Mouse (Mus musculus): ENCODE data around the gene Pkp4. TPM values are rescaled to one million over a fixed set of nuclear protein-coding genes. Genes with fewer than 3 reads are reported as not detected.

Gene Pkp4
- polyA plus RNA-seq, 3 experiments from 2014 or later = 10.2 to 16.4 (median 13.6) TPM

DNA sequence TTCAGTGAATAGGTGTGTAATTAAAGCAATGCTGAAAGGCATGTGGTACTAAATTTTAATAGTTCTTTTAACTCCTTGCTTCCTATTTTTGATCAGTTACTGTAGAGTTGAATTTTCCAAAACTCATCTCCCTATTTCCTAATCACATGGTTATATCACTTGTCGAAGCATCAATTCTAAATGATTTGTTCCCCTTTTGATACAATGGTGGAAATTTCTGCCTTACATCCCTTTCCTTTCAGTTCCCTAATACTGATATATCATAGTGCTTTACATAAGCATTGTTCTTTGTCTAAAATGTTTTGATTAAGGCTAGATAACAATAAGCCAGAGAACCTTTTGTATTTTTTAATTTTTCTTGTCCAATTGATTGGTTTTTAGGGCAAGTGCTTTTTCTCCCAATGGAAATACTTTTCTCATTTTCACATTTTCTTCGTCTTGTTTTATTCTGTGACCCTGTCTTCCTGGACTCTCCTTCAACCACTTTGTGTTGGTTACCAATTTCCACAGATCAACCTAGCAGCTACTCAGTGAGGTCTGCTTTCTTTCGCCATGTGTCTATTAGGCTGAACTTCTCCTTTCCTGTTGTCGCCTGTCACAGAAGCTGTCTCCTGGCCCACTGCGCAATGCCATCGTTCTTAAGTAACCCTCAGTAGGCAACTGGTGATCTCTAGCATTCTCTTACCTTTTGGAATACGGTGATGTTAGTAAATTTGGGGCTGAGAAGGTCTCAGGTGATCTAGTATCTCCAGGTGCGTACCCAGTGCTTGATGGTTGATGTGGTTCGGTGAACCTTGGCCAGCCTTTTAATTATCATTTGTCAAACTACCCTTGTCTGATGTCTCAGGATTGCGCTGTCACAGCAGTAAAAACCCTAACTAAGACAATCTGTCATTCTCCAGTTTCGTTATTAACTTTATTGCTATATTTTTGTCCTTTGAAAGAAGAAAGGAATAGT is 23.7 kb downstream of the Pkp4 start:
- ATAC-seq = no peak

DNA sequence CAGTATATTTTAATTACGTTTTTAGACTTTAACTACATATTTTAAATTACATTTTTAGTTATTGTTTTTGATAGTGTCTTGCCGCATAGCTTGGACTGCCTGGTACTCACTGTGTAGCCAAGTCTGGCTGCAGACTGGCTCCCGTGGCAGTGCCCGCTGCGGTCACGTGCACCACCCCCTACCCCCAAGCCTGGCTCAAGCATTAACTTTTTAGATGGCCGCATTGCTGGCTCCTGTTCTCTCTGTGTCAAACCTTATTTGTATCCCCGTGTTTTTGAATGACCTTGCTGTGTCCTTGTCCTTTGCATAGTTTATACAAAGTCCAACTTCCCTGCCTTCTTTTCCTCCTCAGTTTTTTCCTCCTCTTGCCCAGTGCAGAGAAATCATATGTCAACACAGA is 25.5 kb downstream of the Pkp4 start:
- ATAC-seq = no peak

DNA sequence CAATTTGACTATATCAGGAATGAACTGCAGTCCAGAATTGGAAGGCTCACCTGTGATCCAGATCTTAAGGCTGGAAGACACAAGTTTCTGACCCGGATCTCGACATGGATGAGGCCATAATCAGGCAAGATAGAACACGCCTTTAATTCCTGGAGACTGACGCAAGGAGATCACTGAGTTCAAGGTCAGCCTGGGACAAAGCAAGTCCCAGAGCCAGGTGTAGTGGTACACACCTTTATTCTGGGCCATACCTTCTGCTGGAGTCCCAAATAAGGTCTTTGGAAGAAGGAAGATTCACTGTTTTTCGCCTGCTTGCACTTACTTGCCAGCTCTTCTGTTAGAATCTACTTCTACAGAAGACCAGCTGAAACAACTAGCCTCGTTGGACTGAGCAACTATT is 26.3 kb downstream of the Pkp4 start:
- ATAC-seq = no peak

DNA sequence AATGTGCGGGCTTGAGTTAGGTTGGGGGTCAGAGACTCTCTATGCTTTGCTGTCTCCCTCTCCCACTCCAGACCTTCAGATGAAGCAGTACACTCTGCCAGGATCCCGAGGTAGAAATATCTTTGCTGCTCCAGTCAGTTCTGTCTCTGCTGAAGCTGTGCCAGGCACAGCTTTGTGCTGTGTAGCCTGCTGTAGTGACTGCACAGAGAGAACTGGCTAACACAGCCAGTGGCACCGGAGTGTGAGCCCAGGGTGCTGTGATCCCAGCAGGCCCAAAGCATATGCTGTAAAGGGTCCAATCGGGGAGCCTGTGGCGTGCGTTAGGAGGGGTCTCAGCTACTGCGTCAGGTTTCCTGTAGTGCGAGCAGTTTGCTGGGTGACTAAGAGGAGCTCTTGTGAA is 27.7 kb downstream of the Pkp4 start:
- ATAC-seq = no peak

DNA sequence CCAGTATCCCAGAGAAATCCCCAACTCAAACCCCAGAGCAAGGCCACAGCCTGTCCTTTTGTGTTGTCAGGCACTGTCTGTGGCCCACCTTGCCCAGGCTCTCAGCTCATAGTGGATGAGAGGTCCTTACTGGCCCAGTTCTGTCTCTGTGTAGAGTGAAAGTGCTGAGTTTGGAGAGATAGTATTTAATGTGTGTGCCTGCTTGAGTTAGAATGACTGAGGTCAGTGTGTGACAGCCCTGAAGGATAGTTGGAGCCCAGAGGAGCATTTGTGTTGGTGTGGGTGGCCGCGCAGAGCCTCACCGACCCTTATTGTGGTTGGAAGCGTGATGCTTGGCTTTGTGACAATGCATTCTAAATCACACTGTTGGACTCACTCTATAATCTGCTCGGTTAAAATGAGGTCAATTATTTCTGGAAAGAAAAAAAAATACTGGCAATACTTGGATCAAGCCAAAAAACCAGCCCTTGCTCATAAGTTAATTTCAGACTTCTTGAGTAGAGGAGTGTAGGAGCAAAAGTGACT is 29.1 kb downstream of the Pkp4 start:
- no peak for ATAC-seq

DNA sequence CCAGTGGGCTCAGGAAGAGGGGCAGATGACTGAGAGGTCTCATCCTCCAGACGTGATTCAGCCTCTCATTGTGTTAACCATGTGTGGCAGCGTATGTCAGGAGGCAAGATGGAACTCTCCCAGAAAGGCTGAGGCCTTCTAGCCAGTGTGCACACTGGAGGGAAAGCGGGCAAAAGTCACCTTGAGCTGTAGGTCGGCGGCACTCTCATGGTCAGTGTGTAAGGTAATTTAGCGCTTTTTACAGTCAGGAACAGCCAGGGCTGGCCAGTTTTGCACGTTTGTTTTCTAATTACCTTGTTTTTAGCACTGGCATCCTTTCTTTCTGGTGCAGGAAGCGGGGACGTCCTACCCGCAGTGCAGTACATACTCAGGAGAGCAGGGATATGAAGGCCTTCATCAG is 29.5 kb downstream of the Pkp4 start:
- ATAC-seq = no peak

DNA sequence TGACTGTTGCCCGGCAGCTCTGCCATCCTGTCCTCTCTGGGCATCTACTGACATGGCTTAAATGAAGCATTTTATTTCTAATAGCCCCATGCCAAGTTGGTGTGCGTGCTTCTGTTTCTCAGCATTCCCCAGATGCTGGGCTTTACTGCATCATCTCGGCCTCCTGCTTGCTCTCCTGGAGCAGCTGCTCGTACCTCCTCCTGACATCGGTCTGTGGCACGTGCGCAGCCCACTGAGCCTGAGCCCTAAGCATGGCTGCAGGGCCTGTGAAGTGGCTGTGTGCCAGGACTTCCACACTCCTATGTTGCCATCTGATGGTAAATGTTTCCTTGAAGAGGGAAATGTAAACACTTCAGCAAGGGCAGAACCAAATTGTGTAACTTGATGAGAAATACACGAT is 30.8 kb downstream of the Pkp4 start:
- no peak for ATAC-seq

DNA sequence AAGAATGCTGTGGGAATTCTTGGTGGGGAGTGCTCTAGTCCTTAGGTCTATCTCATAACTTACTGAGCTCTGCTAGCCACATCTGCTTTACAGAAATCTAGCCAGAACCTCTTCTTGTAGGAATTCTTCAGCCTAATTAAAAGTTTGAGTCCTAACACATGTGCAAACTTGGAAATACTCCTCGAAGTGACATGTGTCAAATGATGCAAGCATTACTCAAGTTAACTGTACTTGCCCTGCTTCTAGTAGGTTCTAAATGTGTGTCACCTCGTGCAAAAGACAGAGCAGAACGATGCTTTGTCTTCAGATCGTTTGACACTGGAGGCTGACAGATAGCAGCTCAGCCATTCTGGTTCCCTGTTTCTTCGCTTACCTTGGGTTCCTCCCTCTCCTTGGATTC is 32.5 kb downstream of the Pkp4 start:
- ATAC-seq = no peak

DNA sequence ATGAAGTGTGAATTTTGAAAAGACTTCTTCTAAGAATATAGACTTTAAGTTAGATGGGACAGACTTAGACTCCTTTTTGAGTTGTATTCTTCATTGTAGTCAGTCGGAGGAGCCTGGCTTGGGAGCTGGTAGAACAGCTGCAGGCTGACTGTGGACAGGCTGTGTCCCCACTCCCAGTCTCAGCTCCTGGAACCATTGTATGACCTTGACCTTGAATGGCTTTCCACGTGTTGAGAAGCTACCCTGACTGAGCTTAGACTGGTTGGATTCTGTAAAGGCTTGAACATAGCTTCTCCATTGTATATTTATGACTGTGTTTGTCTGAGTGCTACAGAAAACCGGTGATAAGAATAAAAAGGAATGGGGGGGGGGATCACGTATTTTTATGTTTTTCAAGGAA is 36.5 kb downstream of the Pkp4 start:
- no peak for ATAC-seq

DNA sequence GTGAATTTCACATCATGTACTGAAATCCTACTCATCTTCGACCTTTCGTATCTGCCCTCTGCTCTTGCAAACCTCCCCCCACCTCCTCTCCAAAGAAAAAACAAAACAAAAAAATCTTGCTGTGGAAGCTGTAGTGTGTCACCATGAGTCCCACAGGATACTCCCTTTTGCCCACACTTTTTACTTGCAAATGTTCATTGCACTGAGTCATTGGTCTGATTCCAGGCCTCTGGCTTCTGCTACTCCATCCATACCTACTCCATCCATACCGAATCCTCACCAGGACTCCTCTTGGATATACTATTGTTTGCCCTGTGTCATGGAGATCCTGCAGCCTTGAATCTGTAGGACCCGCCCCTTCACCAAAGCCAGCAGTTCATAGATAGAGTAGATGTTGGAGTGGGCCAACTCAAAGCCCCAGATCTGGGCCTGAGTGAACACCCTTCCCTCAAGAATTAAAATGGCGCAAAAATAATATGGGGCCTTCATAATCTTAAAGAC is 38.9 kb downstream of the Pkp4 start:
- no peak for ATAC-seq

DNA sequence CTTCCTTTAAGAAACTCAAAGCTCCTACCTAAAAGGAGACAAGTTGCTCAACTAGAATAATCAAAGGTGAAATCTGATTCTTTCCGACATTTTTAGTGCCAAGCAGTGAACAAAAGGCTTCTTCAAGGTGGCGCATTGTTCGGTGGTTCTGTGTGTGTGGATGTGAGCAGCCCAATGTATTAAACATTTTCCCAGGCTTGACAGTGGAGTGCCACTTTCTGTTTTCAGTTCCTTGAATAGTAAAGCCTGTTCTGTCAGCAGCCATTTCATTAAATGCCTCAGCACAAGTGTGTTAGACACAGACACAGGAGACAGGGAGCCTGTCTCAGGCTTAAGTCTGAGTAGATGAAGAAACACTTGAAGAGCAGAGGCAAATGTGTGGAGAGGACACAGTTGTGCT is 39.9 kb downstream of the Pkp4 start:
- no peak for ATAC-seq

DNA sequence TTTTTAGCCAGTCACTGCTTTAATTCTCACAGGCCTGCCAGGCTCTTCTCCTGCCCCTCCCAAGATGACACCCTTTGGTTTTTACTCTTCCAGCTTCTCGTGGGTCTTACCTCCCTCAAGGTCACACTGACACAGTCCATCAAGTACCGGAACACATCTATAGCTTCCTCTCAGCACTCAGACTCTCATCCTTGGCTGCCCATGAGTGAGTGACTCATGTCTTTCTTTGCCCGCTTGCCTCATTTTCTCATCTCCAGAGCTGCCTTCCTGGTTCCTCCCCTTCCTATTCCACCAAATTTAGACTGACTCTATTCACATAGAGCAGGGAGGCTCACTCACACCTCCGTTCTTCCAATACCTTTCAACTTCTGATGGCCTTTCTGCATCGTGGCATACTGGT is 42.3 kb downstream of the Pkp4 start:
- no peak for ATAC-seq

DNA sequence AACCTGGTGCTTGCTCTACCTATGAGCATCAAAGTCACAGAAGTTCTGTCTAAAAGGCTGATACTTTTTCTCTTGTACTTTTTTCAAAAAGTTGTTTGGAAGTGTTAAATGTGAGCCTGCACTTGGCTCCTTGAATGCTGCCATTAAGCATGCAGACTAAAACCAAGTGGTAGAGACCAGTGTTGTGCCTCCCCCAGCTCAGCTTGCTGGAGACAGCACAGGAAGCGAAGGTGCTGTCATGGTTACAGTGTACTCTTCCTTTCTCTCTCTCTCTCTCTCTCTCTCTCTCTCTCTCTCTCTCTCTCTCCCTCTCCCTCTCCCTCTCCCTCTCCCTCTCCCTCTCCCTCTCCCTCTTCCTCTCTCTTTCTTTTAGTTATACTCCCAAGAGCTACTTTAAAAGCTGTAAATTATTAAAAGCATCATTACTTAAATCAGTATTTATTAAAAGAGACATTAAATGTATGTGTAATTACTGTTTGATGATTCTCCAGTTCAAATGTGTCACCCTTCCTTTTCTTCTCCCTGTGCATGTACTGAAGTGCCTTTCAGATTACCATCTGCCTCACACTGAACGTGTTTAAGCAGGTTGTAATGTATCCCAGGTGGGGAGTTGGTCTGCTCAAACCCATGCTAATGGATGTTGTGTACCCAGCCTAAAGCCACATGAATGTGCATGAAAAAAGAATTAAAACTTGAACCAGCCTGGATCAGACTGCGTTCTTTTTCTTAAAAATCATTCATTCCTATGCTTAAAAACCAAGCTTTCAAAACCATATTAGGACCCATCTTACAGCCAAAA is 43.2 kb downstream of the Pkp4 start:
- ATAC-seq = peak; percentile 61

DNA sequence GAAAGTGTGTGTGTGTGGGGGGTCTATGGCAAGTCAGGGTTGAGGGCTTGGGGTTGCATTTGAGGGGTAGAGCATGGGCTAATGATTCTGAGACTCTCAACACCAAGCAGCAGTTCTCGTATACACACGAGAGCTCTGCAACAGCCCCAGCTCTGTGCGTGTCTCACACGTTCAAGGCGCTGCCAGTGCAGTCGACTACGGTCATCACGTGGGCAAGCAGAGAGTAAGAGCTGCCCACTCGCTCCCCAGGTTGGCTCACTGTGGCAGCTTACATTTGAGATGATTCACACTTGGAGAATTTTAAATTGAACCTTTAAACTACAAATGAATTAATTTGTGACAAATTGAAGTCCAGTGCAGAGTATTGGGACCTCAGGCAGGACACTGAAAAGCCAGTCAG is 44.4 kb downstream of the Pkp4 start:
- no peak for ATAC-seq

DNA sequence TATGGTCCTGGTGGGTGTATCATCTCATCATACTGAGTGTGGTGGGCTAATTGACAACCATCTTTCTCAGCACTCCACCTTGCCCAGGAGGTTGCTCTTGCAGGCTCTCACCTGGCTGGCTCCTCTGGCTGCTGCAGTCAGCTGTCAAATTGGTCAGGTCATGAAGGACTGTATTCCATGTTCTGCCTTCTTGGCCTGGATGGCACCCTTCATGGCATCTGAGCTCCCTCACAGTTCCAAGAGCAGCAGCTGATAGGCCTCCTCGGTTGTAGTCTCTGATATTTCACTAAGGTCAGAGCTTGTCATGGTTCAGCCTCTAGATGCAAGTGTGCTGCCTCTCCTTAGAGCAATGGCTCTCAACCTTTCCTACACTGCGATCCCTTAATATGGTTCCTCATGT is 45.5 kb downstream of the Pkp4 start:
- no peak for ATAC-seq

DNA sequence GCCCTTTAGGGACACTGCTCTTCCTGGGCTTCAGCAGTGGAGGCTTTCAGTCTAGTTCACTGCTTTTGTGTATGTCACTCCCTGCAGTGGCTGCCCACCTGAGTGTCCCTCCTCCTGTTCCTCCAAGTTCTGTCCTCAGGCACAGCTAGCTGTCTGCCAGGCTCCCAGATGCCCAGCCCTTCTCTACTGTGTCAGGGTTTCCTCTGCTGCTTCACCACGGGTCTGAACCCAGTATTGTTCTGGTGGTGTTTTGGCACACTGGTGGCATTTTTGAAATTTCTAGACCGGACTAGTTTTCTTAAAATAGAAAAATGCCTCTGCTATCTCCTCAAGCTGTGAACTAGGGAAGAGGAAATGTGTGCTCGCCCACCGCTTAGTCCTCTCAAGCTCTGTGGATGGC is 46.6 kb downstream of the Pkp4 start:
- no peak for ATAC-seq

DNA sequence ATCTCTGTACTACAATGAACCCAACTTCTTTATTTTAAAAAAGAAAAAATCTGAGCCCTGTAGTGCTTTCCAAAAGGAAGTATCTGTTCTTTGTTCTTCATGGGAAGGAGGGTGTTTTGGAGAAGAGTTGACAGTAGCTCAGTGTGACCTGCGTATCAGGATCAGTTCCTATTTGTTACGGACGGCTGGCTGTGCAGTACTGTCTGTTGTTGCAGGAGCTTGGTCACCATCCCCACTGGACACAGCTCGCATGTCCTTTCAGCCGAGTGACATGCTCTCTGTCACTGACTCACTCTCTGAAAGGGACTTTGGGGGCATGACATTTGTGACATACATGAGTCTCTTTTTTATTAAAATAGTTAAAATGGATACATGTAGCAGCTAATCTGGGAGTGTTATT is 47.1 kb downstream of the Pkp4 start:
- ATAC-seq = no peak

DNA sequence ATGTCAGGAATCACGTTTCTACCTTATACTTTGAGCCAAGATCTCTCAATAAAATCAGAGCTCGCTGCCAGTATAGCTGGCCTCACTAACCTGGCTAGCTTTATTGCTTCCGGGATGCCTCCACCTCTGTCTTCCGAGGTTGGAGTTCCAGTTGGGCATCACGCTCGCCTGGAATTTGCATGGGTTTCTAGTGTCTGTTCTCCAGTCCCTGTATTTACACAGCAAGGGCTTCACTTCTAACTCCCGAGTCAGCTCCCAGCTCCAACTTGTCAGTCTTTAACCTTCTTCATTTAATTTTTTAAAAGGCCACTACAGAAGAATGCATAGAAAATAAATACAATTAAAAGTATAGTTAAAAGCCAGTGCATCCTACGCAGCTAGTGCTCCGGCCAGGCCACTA is 47.6 kb downstream of the Pkp4 start:
- ATAC-seq = no peak

DNA sequence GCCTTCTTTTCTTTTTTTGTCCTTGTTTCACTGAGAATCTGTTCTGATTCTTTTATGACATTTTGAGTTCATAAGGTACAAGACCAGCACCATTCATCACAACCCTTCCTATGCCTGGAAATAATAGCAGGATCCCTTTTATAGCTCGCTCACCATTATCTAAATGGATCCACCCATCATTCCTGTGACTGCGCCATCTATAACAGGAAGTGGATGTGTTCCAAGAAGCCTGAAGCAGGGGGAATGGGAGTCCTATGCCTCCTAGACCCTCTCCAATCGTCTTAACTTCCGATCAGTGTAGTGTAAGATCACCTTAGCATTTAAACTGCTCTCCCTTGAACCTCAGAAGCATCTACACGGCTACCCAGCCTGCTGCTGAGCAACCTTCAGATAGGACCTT is 50.4 kb downstream of the Pkp4 start:
- ATAC-seq = no peak

DNA sequence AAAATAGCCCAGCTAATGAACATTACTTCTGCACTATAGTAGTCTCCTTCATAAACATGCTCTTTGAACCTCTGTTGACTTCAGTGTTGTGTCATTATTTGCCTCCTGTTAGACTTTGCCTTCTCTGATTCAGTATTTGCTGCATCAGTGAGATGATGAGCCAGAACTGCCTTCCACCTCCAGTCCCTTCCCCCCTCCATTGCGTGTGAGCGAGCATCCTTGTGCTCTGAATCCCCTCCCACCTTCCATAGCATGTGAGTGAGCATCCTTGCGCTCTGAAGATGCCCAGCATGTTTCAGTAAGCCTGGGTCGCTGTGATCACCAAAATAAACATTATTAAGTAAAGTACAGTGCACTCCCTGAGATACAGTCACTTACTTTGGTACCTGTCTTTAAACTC is 51.8 kb downstream of the Pkp4 start:
- no peak for ATAC-seq

DNA sequence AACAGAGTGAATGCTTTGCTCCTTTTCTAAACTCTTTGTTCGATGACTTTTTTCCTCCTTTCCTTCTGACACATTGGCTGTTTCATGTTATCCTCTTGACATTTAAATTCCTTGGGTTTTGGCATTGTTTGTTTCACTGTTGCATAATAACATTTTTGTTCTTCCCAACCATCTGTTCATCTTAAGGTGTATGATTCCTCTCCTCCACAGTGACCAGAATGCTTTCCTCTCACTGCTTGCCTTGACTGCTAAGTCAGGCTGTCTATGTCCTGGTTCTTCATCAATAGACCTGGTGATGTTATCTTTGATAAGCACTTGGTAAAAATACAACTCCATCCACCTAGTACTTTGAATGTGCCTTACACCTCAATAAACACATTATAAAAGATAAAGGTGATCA is 52.2 kb downstream of the Pkp4 start:
- no peak for ATAC-seq

DNA sequence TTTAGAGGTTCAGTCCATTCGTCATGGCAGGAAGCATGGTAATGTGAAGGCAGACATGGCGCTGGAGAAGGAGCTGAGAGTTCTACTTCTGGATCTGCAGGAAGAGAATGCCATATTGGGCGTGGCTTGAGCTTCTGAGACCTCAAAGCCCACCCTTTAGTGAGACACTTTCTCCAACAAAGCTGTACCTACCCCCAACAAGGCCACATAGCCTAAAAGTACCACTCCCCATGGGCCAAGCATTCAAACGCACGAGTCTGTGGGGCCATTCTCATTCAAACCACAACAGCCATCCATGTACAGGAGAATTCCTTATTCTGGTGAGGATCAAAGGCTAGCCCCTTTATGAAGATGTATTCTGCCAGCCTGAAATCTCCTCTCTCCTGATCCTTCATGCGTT is 57.3 kb downstream of the Pkp4 start:
- ATAC-seq = no peak

DNA sequence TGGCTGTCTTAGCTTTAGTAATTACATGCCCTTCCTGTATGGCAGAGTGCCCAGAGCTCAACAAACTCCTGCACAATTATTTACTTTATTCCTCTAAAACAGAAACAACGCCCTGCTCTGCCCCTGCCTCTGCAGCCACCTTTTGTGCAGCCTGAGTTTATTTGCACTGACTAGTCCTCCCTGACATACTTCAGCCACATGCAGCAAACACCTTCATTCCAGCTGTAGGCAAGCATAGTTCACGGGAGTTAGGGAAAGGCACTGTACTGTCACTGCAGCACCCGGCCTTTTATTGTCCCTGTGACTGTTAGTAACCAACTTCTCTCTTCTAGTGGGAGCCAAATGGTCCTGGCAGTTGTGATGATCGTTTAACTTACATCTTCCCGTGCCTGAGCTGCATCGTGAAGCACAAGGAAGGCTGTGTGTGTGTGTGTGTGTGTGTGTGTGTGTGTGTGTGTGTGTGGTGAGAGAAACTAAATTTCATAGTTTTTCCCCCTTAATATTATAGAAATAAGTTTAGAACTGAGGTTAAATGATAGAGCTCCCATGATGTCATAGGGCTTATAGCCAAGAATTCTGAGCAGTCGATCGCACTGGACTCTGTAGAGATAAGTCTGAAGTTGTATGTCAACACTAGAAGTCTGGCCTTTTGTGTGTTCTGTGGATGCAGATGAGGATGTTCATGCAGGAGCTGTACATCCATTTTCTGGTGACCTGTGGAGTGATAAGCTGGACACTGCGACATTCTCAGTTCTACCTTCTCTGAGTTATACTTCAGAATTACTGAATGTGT is 59.5 kb downstream of the Pkp4 start:
- ATAC-seq = no peak

Measured in inflammation-experienced regulatory T-cells, adult 6 months (primary cell).